Mouse (Mus musculus): ENCODE measurements around the gene Clic3. TPM values are rescaled to one million over a fixed set of nuclear protein-coding genes. Genes with fewer than 3 reads are reported as not detected.

Clic3 gene
- total RNA-seq, 2 experiments from 2014 or later: 0.47 to 0.73 TPM

- peak in 1 of 2 experiments; percentile 31 for DNase-seq (ENCODE audit: extremely low spot score in 1 of 2, low spot score in 1 of 2)
Observed at GRCm38 (mm10) chr2:25477967-25478675, 21.5 kb downstream of the Clic3 start.

GRCm38 (mm10) chr2:25479551-25480311, 23.1 kb downstream of the Clic3 start:
- DNase-seq (ENCODE audit: extremely low spot score in 1 of 2, low spot score in 1 of 2): no peak

- no peak for DNase-seq (ENCODE audit: extremely low spot score in 1 of 2, low spot score in 1 of 2)
Observed at GRCm38 (mm10) chr2:25480541-25480940, 23.9 kb downstream of the Clic3 start.

- DNase-seq (ENCODE audit: extremely low spot score in 1 of 2, low spot score in 1 of 2): peak in 1 of 2 experiments; percentile 37
Observed at GRCm38 (mm10) chr2:25482969-25483368, 26.3 kb downstream of the Clic3 start.

GRCm38 (mm10) chr2:25484901-25485647, 28.4 kb downstream of the Clic3 start:
- DNase-seq (ENCODE audit: extremely low spot score in 1 of 2, low spot score in 1 of 2): no peak

GRCm38 (mm10) chr2:25487965-25488670, 31.5 kb downstream of the Clic3 start:
- DNase-seq (ENCODE audit: extremely low spot score in 1 of 2, low spot score in 1 of 2): no peak

- no peak for DNase-seq (ENCODE audit: extremely low spot score in 1 of 2, low spot score in 1 of 2)
Observed at GRCm38 (mm10) chr2:25488671-25489068, 32.0 kb downstream of the Clic3 start.

- DNase-seq (ENCODE audit: extremely low spot score in 1 of 2, low spot score in 1 of 2): no peak
Observed at GRCm38 (mm10) chr2:25492988-25493387, 36.4 kb downstream of the Clic3 start.

GRCm38 (mm10) chr2:25493476-25493961, 36.9 kb downstream of the Clic3 start, which contains the start of gene Lcn12:
Gene Lcn12 (minus strand): TSS chr2:25493911.
- DNase-seq (ENCODE audit: extremely low spot score in 1 of 2, low spot score in 1 of 2): no peak

GRCm38 (mm10) chr2:25496462-25496861, 39.8 kb downstream of the Clic3 start:
- DNase-seq (ENCODE audit: extremely low spot score in 1 of 2, low spot score in 1 of 2): no peak

GRCm38 (mm10) chr2:25497846-25498575, 41.4 kb downstream of the Clic3 start:
- no peak for DNase-seq (ENCODE audit: extremely low spot score in 1 of 2, low spot score in 1 of 2)

- DNase-seq (ENCODE audit: extremely low spot score in 1 of 2, low spot score in 1 of 2): no peak
Observed at GRCm38 (mm10) chr2:25498622-25499478, 42.2 kb downstream of the Clic3 start.

GRCm38 (mm10) chr2:25500071-25500575, 43.5 kb downstream of the Clic3 start:
- DNase-seq (ENCODE audit: extremely low spot score in 1 of 2, low spot score in 1 of 2): no peak

GRCm38 (mm10) chr2:25500576-25501405, 44.2 kb downstream of the Clic3 start, which contains the start of gene Fbxw5:
Gene Fbxw5 (plus strand): TSS chr2:25500750.
- peak; percentile 70 to 82 for DNase-seq (ENCODE audit: extremely low spot score in 1 of 2, low spot score in 1 of 2)

GRCm38 (mm10) chr2:25501593-25502486, 45.2 kb downstream of the Clic3 start, which contains the start of gene C8g:
Gene C8g (minus strand): TSS chr2:25501719.
- no peak for DNase-seq (ENCODE audit: extremely low spot score in 1 of 2, low spot score in 1 of 2)

GRCm38 (mm10) chr2:25502726-25503125, 46.1 kb downstream of the Clic3 start:
- DNase-seq (ENCODE audit: extremely low spot score in 1 of 2, low spot score in 1 of 2): no peak

All from layer of hippocampus, postnatal 25 days (tissue).